Mouse (Mus musculus) frontal cortex, postnatal 10 days (tissue): ENCODE data around the gene Tank.

ENCODE experiments used
- DNase-seq, 2 experiments: peaks; one replicate each; pipeline ENCODE4 v3.0.0; 2022; ENCODE audit warnings: low spot score in 2 of 2, mixed read lengths in 1 of 2

Tank gene

DNA sequence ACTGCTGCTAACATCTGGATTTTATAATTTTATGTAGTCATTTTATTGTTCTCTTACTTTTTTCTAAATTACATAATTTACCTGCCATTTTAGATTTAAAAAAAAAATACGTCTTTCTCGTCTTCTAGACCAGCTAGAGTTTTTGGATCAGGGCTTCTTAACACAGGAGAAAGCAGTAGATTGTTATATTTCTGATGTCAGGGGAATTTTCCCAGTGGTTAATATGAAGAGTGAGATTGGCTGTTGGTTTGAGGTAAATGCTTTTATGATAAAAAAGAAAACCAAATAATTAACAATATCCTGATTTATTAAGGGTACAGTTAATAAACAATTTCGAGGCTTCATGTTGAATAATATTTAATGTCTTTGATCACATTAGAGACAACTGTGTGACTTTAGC, 1.7 kb downstream of the Tank start:
- DNase-seq, result no peak

- DNase-seq, result no peak
These were observed 2.2 kb downstream of the Tank start for GRCm38 (mm10) chr2:61580555-61581080.

GRCm38 (mm10) chr2:61582578-61583315, 4.4 kb downstream of the Tank start:
- no peak for DNase-seq

- no peak for DNase-seq
These were observed 7.1 kb downstream of the Tank start for GRCm38 (mm10) chr2:61585447-61585846.

DNA sequence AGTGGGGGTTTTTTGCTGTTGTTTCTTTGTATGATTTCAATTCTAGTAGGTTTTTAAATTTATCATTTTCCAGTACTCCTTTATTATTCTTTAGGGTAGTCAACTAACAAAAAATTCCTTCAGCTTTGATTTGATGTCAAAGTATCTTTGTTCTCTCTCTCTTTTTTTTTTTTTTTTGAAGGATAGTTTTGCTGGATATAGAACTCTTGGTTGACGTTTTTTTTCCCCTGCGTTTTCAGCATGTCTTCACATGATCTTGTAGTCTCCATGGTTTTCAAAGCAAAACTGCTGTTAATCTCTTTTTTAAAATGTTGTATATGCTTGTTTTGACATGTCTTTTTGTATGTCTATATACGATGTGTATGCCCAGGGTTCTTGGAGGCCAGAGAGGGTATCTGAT, 7.8 kb downstream of the Tank start:
- DNase-seq, result no peak

DNA sequence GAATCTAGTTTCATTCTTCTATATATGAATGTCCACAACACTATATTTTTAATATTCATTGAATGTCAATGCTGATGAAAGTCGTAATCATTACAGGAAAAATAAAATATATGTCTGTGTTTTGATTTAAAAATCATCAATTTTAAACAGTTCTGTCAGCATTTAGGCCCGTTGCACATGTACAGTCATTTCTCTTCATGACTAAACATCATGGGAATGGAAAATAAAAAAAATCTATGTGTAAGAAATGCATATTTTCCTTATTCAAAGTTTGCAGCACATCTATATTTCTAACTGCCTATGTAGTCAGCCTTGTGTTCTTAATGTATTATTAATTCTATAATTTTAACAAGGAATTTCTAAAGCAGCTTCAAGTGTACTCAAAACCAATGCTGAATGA, 12.4 kb downstream of the Tank start:
- DNase-seq, result no peak

DNA sequence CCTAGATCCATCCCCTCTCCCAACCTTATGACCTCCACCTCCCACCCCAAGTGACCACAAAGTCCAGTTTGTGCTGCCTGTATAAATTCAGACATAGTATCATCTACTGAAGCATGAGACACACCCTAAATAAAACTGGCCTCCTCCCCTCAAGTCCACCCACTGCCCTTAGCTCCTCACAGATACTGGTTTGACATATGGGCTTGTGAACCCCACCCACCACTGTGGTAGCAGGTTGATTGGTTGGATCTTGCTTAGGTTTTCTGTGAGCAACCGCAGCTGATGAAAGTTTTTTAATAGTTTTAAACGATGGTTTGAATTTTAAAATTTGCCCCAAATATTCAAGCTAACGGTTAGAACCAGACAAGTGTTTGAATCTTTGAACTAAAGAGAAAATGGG, 13.7 kb downstream of the Tank start:
- no peak for DNase-seq

DNA sequence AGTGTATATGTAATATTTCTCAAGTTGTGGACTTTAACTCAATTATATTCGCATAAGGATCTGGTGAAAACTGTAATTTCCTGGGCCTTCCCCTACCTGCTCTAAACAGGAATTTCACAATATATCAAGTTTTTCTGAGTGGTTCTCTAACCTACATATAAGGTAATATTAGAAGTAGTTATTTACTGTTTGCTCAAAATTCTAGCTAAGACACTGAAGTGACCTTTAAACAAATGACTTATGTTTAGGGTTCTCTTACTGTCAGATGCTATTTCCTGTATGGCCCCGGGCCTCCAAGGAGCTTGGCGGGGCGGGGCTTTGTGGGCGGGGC, 14.3 kb downstream of the Tank start:
- no peak for DNase-seq

DNA sequence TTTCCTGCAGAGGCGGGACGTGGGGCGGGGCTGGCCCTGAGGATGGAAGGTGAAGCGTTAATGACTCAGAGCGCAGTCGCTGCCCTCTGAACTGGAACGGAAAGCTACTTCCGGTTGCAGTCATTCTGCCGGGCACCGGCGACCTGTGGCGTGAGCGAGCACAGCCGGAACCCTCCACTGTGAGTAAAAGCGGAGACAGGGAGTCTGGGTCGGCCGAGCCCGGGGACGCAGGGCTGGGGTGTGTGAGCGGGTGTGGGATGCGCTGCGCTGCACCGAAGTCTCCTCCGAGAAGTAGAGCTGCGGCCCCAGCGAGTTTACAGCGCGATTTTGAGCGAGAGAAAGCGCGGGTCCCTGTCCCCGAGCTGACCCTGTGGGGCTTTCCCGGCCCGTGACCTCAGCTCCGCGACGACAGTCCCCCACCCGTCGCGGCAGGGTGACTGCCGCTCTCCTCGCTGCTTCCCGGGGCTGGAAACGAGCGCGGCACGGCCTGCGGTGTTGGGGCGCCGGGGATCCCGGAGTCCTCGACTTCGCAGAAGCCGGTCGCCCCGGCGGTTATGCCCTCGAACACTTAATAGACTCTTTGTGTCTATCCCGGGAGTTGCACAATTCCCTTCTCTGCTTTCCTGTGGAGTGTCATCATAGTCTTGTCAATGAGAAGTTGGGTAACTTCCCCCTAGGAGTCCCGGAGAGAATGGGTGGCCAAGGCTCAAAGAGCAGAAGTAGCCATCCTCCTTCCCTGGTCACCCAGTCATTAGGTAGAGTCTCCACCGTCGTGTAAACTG, 14.8 kb downstream of the Tank start:
- peak; percentile 81 to 84 for DNase-seq

DNA sequence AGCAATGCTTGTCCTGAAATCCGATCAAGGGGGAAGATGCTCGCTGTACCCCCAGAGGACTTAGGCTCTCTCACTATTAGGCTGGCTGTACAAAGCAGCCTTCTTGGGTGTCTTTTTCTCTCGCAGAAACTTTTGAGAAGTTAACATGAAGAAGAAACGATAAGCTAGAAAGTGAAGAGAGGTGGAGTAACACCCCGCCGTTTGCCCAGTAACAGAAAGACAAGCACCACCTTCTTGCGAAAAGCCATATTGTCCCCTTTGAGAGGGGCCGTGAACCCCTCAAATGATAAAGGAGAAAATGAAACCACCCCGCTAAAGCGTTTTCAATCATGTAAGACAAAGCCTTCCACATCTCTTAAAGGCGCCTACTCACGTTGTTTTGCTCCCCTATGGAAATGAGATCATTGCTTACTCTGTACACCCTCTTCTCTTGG, 15.5 kb downstream of the Tank start:
- no peak for DNase-seq

DNA sequence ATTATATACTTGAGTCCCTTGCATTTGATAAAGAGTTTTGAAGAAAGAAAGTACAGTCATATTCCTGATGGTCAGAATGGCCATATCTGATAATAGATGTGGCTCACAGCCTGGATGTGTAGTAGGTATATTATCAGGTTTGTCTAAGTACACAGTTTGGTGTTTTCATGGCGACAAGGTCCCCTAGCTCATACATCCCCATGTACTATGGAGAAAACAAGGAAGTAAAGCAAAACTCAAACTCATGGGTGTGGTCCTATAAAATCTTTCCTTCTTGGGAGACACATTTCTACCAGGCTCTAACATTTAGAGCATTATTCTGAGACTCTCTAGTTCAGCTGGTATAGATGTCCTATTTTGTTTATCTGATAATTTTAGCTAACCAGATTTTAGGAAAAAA, 21.3 kb downstream of the Tank start:
- no peak for DNase-seq

DNA sequence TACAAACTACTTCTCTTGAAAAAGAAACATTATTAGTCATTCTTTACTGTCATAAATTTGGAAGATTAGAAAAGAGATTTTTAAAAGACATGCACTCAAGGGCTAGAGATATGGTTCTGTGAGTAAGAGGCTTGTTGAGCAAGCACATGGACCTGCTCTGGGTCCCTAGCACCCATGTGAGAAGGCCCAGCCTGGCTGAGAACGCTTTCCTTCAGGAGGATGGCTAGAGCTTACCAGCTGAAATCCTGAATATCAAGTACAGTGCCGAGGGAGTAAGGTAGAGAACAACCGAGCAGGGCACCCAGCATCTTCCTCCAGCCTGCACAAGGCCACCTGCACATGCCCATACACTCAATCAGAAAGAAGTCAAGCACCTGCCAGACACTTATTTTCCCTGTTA, 25.1 kb downstream of the Tank start:
- no peak for DNase-seq

DNA sequence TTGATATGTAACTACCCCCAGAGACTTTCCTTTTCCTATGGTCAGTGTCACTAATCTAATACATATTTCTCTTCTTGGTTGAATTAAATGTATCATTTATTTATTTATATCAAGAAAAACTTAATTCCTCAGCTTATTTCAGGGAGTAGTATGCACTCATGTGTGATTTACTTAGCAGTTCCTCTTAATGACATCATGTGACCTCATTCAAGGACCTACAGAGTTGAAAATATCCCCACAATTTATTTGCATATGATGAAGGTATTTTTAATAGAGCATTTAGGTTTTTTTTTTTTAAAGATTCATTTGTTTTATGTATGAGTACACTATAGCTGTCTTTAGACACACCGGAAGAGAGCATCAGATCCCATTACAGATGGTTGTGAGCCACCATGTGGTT, 28.6 kb downstream of the Tank start:
- no peak for DNase-seq

- DNase-seq, result no peak
These were observed 45.6 kb downstream of the Tank start for GRCm38 (mm10) chr2:61623996-61624395.

- no peak for DNase-seq
These were observed 52.6 kb downstream of the Tank start for GRCm38 (mm10) chr2:61630864-61631555.

DNA sequence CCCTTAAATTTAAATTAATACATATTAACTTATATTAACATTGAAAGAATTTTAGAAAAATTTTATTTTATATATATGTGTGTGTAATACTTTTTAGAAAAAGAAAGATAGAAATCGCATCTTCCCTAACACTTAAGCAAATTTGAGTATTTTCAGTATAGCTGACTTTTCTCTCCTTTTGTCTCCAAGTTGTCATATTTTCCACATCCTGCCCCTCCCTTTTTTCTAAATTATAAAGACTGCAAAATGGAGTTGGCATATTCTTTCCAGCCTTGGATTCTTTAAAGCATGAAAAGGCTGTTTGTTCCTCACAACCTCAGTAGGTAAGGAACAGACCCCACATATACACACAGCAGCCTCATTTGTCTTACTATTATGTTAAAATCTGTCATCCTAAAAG, 56.7 kb downstream of the Tank start:
- DNase-seq, result no peak

- no peak for DNase-seq
These were observed 59.8 kb downstream of the Tank start for GRCm38 (mm10) chr2:61638182-61638581.

DNA sequence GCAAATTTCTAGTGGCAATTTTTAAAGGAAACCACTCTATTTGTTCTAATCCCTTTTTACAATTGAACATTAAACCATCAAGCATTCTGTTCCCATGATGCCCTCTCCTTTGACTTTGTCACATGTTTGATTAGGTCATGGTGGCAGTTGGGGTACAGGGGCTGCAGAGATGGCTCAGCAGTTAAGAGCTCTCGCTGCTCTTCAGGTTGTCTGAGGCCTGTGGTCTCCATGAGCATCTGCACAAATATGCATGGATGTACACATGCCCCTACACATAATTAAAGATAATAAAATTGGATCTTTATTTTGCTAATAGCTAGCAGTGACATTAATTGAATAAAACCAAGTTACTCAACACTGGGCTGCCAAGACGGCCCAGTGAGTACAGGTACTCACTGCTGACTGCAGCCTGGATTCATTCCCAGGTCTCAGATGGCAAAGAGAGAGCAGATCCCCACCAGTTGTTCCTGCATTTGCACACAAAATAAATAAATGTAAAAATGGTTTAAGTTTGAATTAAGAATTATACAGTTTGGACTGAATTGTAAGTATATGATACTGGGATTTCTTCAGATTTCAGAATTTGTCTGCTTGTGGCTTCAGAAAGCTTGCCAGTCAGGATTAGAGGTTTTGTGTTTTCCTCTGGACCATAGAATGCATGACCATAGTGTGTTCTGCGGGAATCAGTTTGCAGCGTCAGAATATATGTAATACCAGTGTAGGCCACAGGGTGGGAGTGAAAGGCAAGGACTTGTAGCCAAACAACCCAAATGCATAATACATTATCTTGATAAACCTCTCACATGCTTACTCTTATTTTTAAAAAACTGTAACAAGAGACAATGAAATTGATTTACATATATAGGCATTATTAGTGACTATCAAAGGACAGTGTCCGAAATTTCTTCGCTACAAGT, 64.3 kb downstream of the Tank start:
- peak; percentile 28 to 52 for DNase-seq

DNA sequence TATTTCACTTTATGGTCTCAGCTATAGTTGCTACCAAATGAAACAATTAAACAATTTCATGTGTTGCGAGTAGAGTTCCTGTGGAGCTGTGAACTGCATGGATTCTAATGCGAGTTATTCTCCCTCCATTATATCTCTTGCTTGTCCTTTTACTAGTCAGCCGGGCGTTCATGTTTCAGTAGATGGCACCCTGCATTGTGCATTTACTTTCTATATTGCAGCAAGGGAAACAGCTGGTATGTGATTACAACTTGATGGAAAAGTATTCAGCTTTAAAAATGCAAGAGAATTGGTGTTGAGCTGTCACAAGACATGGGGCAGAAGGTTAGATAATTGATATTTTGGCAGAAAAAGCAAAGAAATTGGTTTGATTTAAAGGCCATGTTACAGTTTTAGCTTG, 72.8 kb downstream of the Tank start:
- DNase-seq, result no peak

- no peak for DNase-seq
These were observed 73.3 kb downstream of the Tank start for GRCm38 (mm10) chr2:61651640-61652039.

- DNase-seq, result no peak
These were observed 76.6 kb downstream of the Tank start for GRCm38 (mm10) chr2:61655046-61655381.
